Mouse (Mus musculus) liver, embryonic 14.5 days (tissue): ENCODE measurements around the gene Nrg3.

Experiments
- CTCF ChIP-seq: IDR thresholded peaks from 2 replicates; pipeline ENCODE4 v1.5.1; 2016; ENCODE audit warnings: antibody characterized with exemption, low read depth, control low read depth
- EP300 ChIP-seq: IDR thresholded peaks from 2 replicates; pipeline ENCODE4 v1.6.1; 2016; ENCODE audit warnings: antibody characterized with exemption, low read depth

GRCm38 (mm10) chr14:39471236-39471981 lies 1.5 kb downstream of the Nrg3 start:
- no peak for TF ChIP-seq CTCF
- TF ChIP-seq EP300: no peak
